Mouse (Mus musculus) CH12.LX (cell line): ENCODE results near the gene Kif28. TPM values are rescaled to one million over a fixed set of nuclear protein-coding genes. Genes with fewer than 3 reads are reported as not detected.

Experiments
- DNase-seq: peaks from one replicate; pipeline ENCODE4 v3.0.0-alpha.2; 2013; ENCODE audit errors: extremely low read depth
- H3K27ac ChIP-seq: 2 replicates; pipeline ENCODE4 v1.5.1; 2012; ENCODE audit warnings: low read depth, mild to moderate bottlenecking, control low read depth, moderate library complexity; ENCODE audit not compliant: insufficient read depth
- H3K27me3 ChIP-seq: replicated peaks from 2 replicates; pipeline ENCODE3; 2012; ENCODE audit warnings: inconsistent platforms
- H3K36me3 ChIP-seq, 2 experiments: replicated peaks in 1 of 2; 2 replicates each; pipeline versions ENCODE3 to v1.6.1; 2012; ENCODE audit warnings: inconsistent platforms in 1 of 2, low read length in 1 of 2, mild to moderate bottlenecking in 1 of 2, mixed read lengths in 1 of 2, moderate library complexity in 1 of 2; ENCODE audit not compliant: control insufficient read depth in 1 of 2, insufficient read depth in 1 of 2
- H3K4me1 ChIP-seq, 2 experiments: 2 replicates each; pipeline ENCODE4 v1.6.1; 2012; ENCODE audit warnings: inconsistent platforms in 1 of 2, moderate library complexity in 1 of 2; ENCODE audit not compliant: insufficient read depth in 2 of 2, control insufficient read depth in 1 of 2
- H3K4me2 ChIP-seq: 2 replicates; pipeline ENCODE4 v1.6.1; 2012; ENCODE audit warnings: low read depth, mild to moderate bottlenecking, control low read depth; ENCODE audit not compliant: poor library complexity, insufficient read depth, severe bottlenecking
- H3K4me3 ChIP-seq, 3 experiments: fragments of 150-350 bp in 1 of 3; sonication (generic) in 1 of 3; replicated peaks in 1 of 3; 2 replicates each; pipeline versions ENCODE3 to v1.5.1; 2011 to 2012; ENCODE audit warnings: low read depth in 2 of 3, low read length in 2 of 3, mild to moderate bottlenecking in 2 of 3, moderate library complexity in 2 of 3, control low read depth in 1 of 3, improper control_type of control experiment in 1 of 3, inconsistent platforms in 1 of 3, mixed read lengths in 1 of 3; ENCODE audit not compliant: poor library complexity in 1 of 3
- H3K79me2 ChIP-seq: replicated peaks from 2 replicates; pipeline ENCODE4 v1.6.1; 2012; ENCODE audit warnings: mild to moderate bottlenecking, moderate library complexity; ENCODE audit not compliant: control insufficient read depth, poor library complexity, insufficient read depth, severe bottlenecking; ENCODE audit errors: extremely low read depth
- H3K9ac ChIP-seq: 2 replicates; pipeline ENCODE4 v1.6.1; 2012; ENCODE audit warnings: low read depth, mild to moderate bottlenecking, control low read depth, moderate library complexity; ENCODE audit not compliant: insufficient read depth
- H3K9me3 ChIP-seq: replicated peaks from 2 replicates; pipeline ENCODE3; 2012; ENCODE audit warnings: low read length, inconsistent platforms, mixed read lengths
- CHD1 ChIP-seq: IDR thresholded peaks from 2 replicates; pipeline ENCODE4 v1.6.1; 2012; ENCODE audit warnings: low read depth, low read length, improper control_type of control experiment, inconsistent platforms
- CTCF ChIP-seq, 2 experiments: IDR thresholded peaks in 1 of 2; conservative IDR thresholded peaks in 1 of 2; 2 replicates each; pipeline ENCODE4 v1.5.1; 2011 to 2012; ENCODE audit warnings: low read depth in 2 of 2, low read length in 2 of 2, improper control_type of control experiment in 1 of 2, inconsistent platforms in 1 of 2, mild to moderate bottlenecking in 1 of 2, moderate library complexity in 1 of 2
- E2F4 ChIP-seq: IDR thresholded peaks from 2 replicates; pipeline ENCODE4 v1.6.1; 2011; ENCODE audit warnings: low read depth, low read length, improper control_type of control experiment; ENCODE audit not compliant: insufficient replicate concordance
- ELF1 ChIP-seq: IDR thresholded peaks from 2 replicates; pipeline ENCODE4 v1.6.1; 2014; ENCODE audit warnings: low read depth, mild to moderate bottlenecking, inconsistent platforms, low read length, improper control_type of control experiment
- ETS1 ChIP-seq: conservative IDR thresholded peaks from 2 replicates; pipeline ENCODE4 v1.6.1; 2012; ENCODE audit warnings: low read depth, mild to moderate bottlenecking, inconsistent platforms, low read length, improper control_type of control experiment, moderate library complexity
- HCFC1 ChIP-seq: IDR thresholded peaks from 2 replicates; pipeline ENCODE4 v1.6.1; 2012; ENCODE audit warnings: low read depth, mild to moderate bottlenecking, inconsistent platforms, low read length, improper control_type of control experiment
- JUND ChIP-seq: conservative IDR thresholded peaks from 2 replicates; pipeline ENCODE4 v1.6.1; 2011; ENCODE audit warnings: low read depth, low read length, improper control_type of control experiment
- KAT2A ChIP-seq: IDR thresholded peaks from 2 replicates; pipeline ENCODE4 v1.6.1; 2012; ENCODE audit warnings: low read length, improper control_type of control experiment, inconsistent platforms; ENCODE audit not compliant: insufficient replicate concordance
- MAZ ChIP-seq: IDR thresholded peaks from 2 replicates; pipeline ENCODE4 v1.6.1; 2012; ENCODE audit warnings: low read depth, mild to moderate bottlenecking, inconsistent platforms, low read length, improper control_type of control experiment, moderate library complexity
- MEF2A ChIP-seq: IDR thresholded peaks from 2 replicates; pipeline ENCODE4 v1.6.1; 2014; ENCODE audit warnings: low read depth, mild to moderate bottlenecking, inconsistent platforms, low read length, improper control_type of control experiment, borderline replicate concordance
- MXI1 ChIP-seq: IDR thresholded peaks from 2 replicates; pipeline ENCODE4 v1.6.1; 2011; ENCODE audit warnings: mild to moderate bottlenecking, low read depth, low read length, improper control_type of control experiment
- NELFE ChIP-seq: IDR thresholded peaks from 2 replicates; pipeline ENCODE4 v1.6.1; 2011; ENCODE audit warnings: low read depth, low read length, improper control_type of control experiment
- PAX5 ChIP-seq: IDR thresholded peaks from 2 replicates; pipeline ENCODE4 v1.6.1; 2012; ENCODE audit warnings: low read length, inconsistent platforms, mixed read lengths
- RCOR1 ChIP-seq: conservative IDR thresholded peaks from 2 replicates; pipeline ENCODE4 v1.6.1; 2012; ENCODE audit warnings: low read depth, mild to moderate bottlenecking, inconsistent platforms, low read length, improper control_type of control experiment
- SIN3A ChIP-seq: IDR thresholded peaks from 2 replicates; pipeline ENCODE4 v1.6.1; 2012; ENCODE audit warnings: low read length, improper control_type of control experiment, inconsistent platforms
- SMC3 ChIP-seq: IDR thresholded peaks from 2 replicates; pipeline ENCODE4 v1.6.1; 2011; ENCODE audit warnings: low read depth, low read length, improper control_type of control experiment
- TBP ChIP-seq: conservative IDR thresholded peaks from 2 replicates; pipeline ENCODE4 v1.6.1; 2011; ENCODE audit warnings: low read depth, low read length, improper control_type of control experiment
- TCF12 ChIP-seq: IDR thresholded peaks from 2 replicates; pipeline ENCODE4 v1.6.1; 2014; ENCODE audit warnings: low read depth, mild to moderate bottlenecking, inconsistent platforms, low read length, improper control_type of control experiment
- UBTF ChIP-seq: IDR thresholded peaks from 2 replicates; pipeline ENCODE4 v1.6.1; 2012; ENCODE audit warnings: low read depth, mild to moderate bottlenecking, inconsistent platforms, low read length, improper control_type of control experiment, moderate library complexity
- USF1 ChIP-seq: IDR thresholded peaks from 2 replicates; pipeline ENCODE4 v1.6.1; 2014; ENCODE audit warnings: low read depth, mild to moderate bottlenecking, inconsistent platforms, low read length, improper control_type of control experiment
- USF2 ChIP-seq: conservative IDR thresholded peaks from 2 replicates; pipeline ENCODE4 v1.6.1; 2011; ENCODE audit warnings: low read depth, low read length, improper control_type of control experiment
- ZC3H11A ChIP-seq: IDR thresholded peaks from 2 replicates; pipeline ENCODE4 v1.6.1; 2012; ENCODE audit warnings: low read depth, mild to moderate bottlenecking, inconsistent platforms, low read length, improper control_type of control experiment
- ZKSCAN1 ChIP-seq: IDR thresholded peaks from 2 replicates; pipeline ENCODE4 v1.6.1; 2012; ENCODE audit warnings: low read depth, inconsistent platforms, low read length, improper control_type of control experiment, borderline replicate concordance
- dilution Hi-C: fragments of 300-500 bp; cut with MboI; formaldehyde crosslinking; loops from 2 replicates; pipeline ENCODE4 v1.14.3; 2020; ENCODE audit warnings: low sequenced_read_pairs; ENCODE audit not compliant: extremely low pct_unique_long_range_greater_than_20kb, extremely low pct_ligation_motif_present
- in situ Hi-C: fragments of 300-500 bp; cut with MboI; formaldehyde crosslinking; loops from 3 replicates; pipeline ENCODE4 v1.14.3; 2019; ENCODE audit warnings: low sequenced_read_pairs, low pct_ligation_motif_present, low pct_unique_long_range_greater_than_20kb, mixed read lengths
- polyA plus RNA-seq: library from polyadenylated mRNA; unstranded; fragments of >175 nt; gene quantifications from 2 replicates; pipeline ENCODE4 v1.2.1, GENCODE M21; 2012; ENCODE audit warnings: low read depth; ENCODE audit not compliant: insufficient read length
- total RNA-seq, 2 experiments: library from RNA; depleted of rRNA; stranded (reverse); fragments of 300-350 nt in 1 of 2; fragments of >200 nt in 1 of 2; gene quantifications; 2 replicates each; pipeline ENCODE4 v1.2.3; 2012 to 2014

Kif28 gene
- total and polyA plus RNA-seq, 3 experiments, result 0.07 TPM; not detected in 2

DNA sequence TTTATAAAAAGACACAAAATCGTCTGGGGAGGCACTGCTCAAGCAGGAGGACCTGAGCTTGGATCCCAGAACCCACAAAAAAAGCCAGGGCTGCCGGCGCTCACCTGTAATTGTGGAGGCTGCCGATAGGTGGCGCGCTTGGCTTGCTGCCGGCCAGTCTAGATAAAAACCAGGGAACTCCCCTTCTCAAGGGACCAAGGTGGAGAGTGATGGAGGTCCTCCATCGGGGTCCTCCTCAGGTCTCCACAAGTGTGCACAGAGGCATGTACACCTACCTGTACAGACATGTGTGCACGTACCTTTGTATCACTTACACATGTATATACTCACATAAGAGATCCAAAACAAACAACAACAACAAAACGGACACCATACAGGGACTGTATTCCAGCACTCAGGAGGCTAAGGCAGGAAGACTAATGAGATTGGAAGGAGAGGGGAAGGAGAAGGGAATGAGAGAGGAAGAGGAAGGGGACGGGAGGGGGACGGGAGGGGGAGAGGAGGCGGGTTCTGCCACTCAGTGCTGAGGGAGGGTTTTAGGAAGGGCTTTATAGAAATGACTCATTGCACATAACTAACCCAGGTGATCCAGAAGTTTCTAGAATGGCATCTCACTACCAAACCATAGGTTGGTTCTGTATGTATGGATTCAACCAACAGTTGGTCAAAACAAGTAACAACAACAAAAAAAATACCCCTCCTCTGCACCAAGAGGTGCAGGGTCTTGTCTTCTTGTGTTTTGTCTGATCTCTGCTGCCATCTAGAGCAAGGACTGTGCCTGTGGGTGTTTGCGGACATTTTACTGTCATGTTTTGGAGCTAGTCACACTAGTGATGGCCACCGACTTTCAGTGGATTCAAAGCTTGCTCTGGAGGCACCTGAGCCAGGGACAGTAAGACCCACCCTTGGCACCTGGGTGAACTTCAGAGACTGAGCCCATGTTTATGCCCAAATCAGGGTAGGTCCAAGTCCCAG, 10.3 kb downstream of the Kif28 start (continued):
- TF ChIP-seq SMC3 (peak; percentile 63), TBP (no peak), ZKSCAN1 (no peak), USF2 (no peak), UBTF (no peak), ZC3H11A (no peak), JUND (peak; percentile 67), KAT2A (0 out of 2 replicates have a peak, but pooled peaks have one; percentile 21), PAX5 (no peak), E2F4 (no peak), USF1 (no peak), ETS1 (no peak), RCOR1 (no peak), CTCF (conservative IDR thresholded peaks at IDR 0.05 in 1 of 2, IDR thresholded peaks at IDR 0.05 in 1 of 2; ENCODE audit: low read depth in 2 of 2, low read length in 2 of 2) (peak; percentile 76 to 87)
- TF ChIP-seq, all 38 proteins: peak for 15

DNA sequence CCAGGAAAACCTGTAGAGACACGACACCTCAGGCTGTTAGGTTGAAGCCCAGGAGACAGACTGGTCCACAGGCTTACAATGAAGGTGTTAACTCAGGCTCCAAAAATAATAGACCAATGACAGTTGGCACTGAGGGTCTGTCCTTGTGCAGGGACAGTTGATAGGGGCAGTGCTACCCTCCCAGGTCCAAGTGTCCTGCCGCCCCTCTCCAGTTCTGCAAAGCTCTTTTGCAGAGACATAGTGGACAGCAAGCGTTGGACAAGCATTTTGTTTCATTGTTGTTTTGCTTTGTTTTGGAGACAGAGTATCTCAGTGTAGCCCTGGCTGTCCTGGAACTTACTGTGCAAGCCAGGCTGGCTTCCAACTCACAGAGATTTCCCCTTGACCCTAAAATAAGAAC, 13.7 kb downstream of the Kif28 start:
- no peak overlapping the region for H3K4me3 ChIP-seq
- peaks cover 0 to 10% of the 10 kb centered on the region in 2 experiments; a peak in 2 of 4 replicates for H3K4me1 ChIP-seq
- H3K9ac ChIP-seq, result no peak overlapping the region
- H3K9me3 ChIP-seq, result peaks cover 3% of the 10 kb centered on the region
- no peak for DNase-seq
- no peak overlapping the region for H3K4me2 ChIP-seq
- peaks cover 5% of the 10 kb centered on the region for H3K27me3 ChIP-seq
- no peak for TF ChIP-seq ZKSCAN1
- TF ChIP-seq NELFE, result no peak
- no peak for TF ChIP-seq MXI1
- no peak for TF ChIP-seq ZC3H11A
- no peak for TF ChIP-seq MEF2A
- TF ChIP-seq SMC3, result no peak
- no peak for TF ChIP-seq ELF1
- no peak for TF ChIP-seq MAZ
- no peak for TF ChIP-seq E2F4
- TF ChIP-seq UBTF, result no peak
- no peak for TF ChIP-seq TCF12
- TF ChIP-seq HCFC1, result no peak
- TF ChIP-seq ETS1, result no peak
- TF ChIP-seq SIN3A, result no peak
- TF ChIP-seq PAX5, result no peak
- TF ChIP-seq USF1, result no peak
- TF ChIP-seq CHD1, result no peak
- TF ChIP-seq, all 38 proteins: peak for 0
- H3K27ac ChIP-seq, result no peak overlapping the region
- no peaks in the 10 kb centered on the region for H3K79me2 ChIP-seq
- dilution Hi-C loops, result no loop called here
- in situ Hi-C loops, result loop anchor here (10.0 kb wide), 3 partner anchors 47 to 113 kb away; no protein-coding TSS in a partner anchor
- H3K36me3 ChIP-seq, result no peaks in the 10 kb centered on the region
